Mouse (Mus musculus) CH12.LX (cell line): ENCODE measurements around the gene Nasp.
"Not testable (repeated sequence)": the region's sequence is repeated elsewhere in the genome, so short reads cannot be mapped to it uniquely, and the experiment has no call there.

Experiments used
- CTCF ChIP-seq, 2 experiments: IDR thresholded peaks in 1 of 2; conservative IDR thresholded peaks in 1 of 2; 2 replicates each; pipeline ENCODE4 v1.5.1; 2011 to 2012; ENCODE audit warnings: low read depth in 2 of 2, low read length in 2 of 2, improper control_type of control experiment in 1 of 2, inconsistent platforms in 1 of 2, mild to moderate bottlenecking in 1 of 2, moderate library complexity in 1 of 2
- ELF1 ChIP-seq: IDR thresholded peaks from 2 replicates; pipeline ENCODE4 v1.6.1; 2014; ENCODE audit warnings: low read depth, mild to moderate bottlenecking, inconsistent platforms, low read length, improper control_type of control experiment
- EP300 ChIP-seq: IDR thresholded peaks from 2 replicates; pipeline ENCODE4 v1.6.1; 2011; ENCODE audit warnings: low read length, improper control_type of control experiment
- PAX5 ChIP-seq: IDR thresholded peaks from 2 replicates; pipeline ENCODE4 v1.6.1; 2012; ENCODE audit warnings: low read length, inconsistent platforms, mixed read lengths
- POLR2A ChIP-seq: IDR thresholded peaks from 2 replicates; pipeline ENCODE4 v1.6.1; 2011; ENCODE audit warnings: low read depth, mild to moderate bottlenecking, improper control_type of control experiment, low read length
- RAD21 ChIP-seq: IDR thresholded peaks from 2 replicates; pipeline ENCODE4 v1.6.1; 2011; ENCODE audit warnings: low read depth, mild to moderate bottlenecking, low read length, improper control_type of control experiment, moderate library complexity
- USF1 ChIP-seq: IDR thresholded peaks from 2 replicates; pipeline ENCODE4 v1.6.1; 2014; ENCODE audit warnings: low read depth, mild to moderate bottlenecking, inconsistent platforms, low read length, improper control_type of control experiment
- ZNF384 ChIP-seq: IDR thresholded peaks from 2 replicates; pipeline ENCODE4 v1.6.1; 2012; ENCODE audit warnings: low read depth, low read length, improper control_type of control experiment, inconsistent platforms

DNA sequence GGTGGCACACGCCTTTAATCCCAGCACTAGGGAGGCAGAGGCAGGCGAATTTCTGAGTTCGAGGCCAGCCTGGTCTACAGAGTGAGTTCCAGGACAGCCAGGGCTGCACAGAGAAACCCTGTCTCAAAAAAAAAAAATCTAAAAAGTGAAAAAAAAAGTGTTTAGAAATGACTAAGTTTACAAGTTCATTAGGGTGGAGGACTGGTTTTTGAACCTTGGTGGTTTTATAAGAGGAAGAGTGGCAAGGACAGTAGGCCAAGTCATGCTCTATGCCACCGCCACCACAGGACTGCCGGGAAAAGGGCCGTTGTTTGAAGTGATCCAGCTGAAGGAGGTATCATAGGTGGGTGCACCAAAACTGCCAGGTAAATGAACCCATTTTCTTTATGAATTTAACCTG, 47.0 kb upstream of the Nasp start:
- TF ChIP-seq ZNF384, result peak; percentile 81
- not testable (repeated sequence) for TF ChIP-seq ELF1; CTCF (conservative IDR thresholded peaks at IDR 0.05 in 1 of 2, IDR thresholded peaks at IDR 0.05 in 1 of 2; ENCODE audit: low read depth in 2 of 2, low read length in 2 of 2); POLR2A; RAD21; EP300; PAX5; USF1
